Mouse (Mus musculus): ENCODE measurements around the gene Zfp697.

DNA sequence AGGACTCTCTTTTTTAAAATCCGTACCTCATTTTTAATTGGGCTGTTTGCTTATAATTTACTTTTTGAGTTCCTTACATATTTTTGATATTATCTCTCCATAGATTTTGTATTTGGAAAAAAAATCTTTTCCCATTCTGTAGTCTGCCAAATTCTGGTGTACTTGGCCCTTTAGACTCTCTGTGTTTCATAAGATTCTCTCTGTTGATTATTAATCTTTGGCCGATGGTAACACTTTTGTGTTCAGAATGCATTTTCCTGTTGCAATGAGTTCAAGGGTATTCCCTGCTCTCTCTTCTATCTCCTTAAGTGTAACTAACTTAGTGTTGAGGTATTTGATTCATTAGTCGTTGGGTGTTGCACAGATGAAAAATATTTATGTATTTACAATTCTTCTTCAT lies 374.6 kb downstream of the Zfp697 start:
- TF ChIP-seq GATA1 (IDR thresholded peaks at IDR 0.05; ENCODE audit: borderline replicate concordance, low read length) (no peak), FLI1 (IDR thresholded peaks at IDR 0.05; ENCODE audit: low read length) (no peak)

Data from megakaryocyte, embryonic 14.5 days (primary cell).